Mouse (Mus musculus) large intestine, adult 2 months (tissue): ENCODE results near the gene Mmp14. TPM values are rescaled to one million over a fixed set of nuclear protein-coding genes. Genes with fewer than 3 reads are reported as not detected.

Experiments
- DNase-seq: peaks from one replicate; pipeline ENCODE4 v3.0.0-alpha.2; 2012; ENCODE audit warnings: low read depth, low spot score
- WGBS: fragments of 180-500 bp; shearing (Covaris S2); methylation state at CpG from one replicate; pipeline ENCODE4 v1.1.7; 2018; 5-methylcytosine and 5-hydroxymethylcytosine counted together
- polyA plus RNA-seq: library from polyadenylated mRNA; depleted of rRNA; stranded (reverse); fragments of >200 nt; gene quantifications from 2 replicates; pipeline ENCODE4 v1.2.3, GENCODE M21; 2012; rRNA removed

Mmp14 gene
- polyA plus RNA-seq = 37.7 and 47.3 TPM in 2 replicates

GRCm38 (mm10) chr14:54431334-54432077 lies at the start of gene Mmp14:
TSS of gene Mmp14 (plus strand) at chr14:54431612.
- no peak for DNase-seq
- WGBS = 3% methylated on average over 49 of the region's 49 CpGs

DNA sequence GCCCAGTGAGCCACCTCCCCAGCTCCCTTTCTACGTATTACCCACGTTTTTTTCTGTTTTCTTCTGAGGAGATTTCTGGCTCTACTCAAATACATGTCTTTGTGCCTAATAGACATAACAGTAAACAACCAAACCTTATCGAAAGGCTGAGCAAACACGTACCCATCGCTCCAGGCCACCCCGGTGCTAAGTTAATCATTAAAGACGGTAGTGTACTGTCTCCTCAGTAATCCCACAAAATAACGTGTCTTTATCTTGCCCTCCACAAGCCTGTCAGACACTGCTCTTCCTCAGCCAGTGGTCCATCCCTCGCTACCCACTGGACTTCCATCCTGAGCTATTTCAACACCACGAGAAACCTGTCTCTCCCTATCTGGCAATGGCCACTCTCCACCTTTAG lies 49.6 kb upstream of the Mmp14 start:
- DNase-seq = no peak
- 35% methylated on average over 10 of the region's 10 CpGs for WGBS

DNA sequence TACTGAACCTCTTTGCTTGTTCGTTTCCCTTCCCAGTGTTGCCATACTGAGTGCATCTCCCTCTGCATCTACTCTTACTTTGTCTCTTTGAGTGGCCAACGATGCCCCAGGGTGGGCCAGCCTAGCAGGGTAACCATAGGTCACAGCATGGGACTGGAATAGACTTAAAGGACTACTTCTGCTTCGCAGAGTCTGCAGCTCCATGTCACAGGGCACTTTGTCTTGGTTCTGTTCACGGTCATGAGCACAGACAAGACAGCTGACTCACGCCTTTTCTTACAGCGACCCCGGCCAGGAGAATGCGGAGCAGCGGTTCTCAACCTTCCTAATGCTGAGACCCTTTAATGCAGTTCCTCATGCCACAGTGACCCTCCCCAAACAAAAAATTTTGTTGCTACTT lies 48.8 kb upstream of the Mmp14 start:
- DNase-seq = no peak
- WGBS = 61% methylated on average over 9 of the region's 9 CpGs

DNA sequence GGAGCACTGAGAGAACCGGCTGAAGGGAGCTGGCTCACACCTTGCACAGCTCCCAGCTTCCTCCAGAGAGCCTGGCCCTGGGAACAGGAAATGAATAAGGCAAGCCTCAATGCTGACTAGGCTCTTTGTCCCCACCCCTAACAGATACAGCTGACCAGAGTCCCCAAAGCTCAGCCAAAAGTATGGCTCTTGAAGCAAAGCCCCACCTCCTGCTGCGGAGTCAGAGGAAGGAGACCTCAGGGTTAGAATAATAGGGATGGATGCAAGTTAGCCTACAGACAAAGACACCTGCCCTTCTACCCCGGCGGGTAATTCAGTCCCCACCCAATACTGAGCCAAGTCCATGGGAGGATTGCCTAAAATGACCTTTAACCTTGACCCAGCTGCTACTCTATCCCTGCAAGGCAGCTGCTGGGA lies 48.0 kb upstream of the Mmp14 start:
- DNase-seq = no peak
- 15% methylated on average over 4 of the region's 4 CpGs for whole genome bisulfite sequencing

- 89% methylated on average over 8 of the region's 8 CpGs for WGBS
- DNase-seq = no peak
Observed at GRCm38 (mm10) chr14:54384396-54384795, 47.0 kb upstream of the Mmp14 start.

GRCm38 (mm10) chr14:54385968-54386618 lies 45.3 kb upstream of the Mmp14 start:
- no peak for DNase-seq
- WGBS = 46% methylated on average over 7 of the region's 7 CpGs

GRCm38 (mm10) chr14:54387546-54387945 lies 43.9 kb upstream of the Mmp14 start:
- DNase-seq = no peak
- WGBS = 75% methylated on average over 6 of the region's 6 CpGs

- no peak for DNase-seq
- 38% methylated on average over 6 of the region's 6 CpGs for WGBS
Observed at GRCm38 (mm10) chr14:54390843-54391242, 40.6 kb upstream of the Mmp14 start.

DNA sequence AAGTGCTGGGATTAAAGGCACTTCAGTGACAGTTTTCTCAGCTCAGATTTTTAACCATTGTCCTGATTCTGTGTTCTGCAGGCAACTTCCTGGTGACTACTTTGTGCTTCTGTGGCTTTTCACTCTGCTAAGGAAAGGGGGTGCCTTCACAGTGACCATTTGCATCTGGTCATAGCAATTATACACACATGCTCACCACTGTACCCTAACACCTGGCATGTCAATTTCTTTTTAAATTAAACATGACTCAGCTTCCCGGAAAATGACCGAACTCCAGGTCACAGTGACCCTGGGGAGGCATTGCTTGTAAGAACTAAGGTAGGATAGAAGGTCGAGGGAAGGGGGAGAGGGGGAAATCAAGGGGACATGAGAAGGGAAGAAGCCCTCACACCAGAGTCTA lies 37.6 kb upstream of the Mmp14 start:
- no peak for DNase-seq
- WGBS = 72% methylated on average over 3 of the region's 3 CpGs

DNA sequence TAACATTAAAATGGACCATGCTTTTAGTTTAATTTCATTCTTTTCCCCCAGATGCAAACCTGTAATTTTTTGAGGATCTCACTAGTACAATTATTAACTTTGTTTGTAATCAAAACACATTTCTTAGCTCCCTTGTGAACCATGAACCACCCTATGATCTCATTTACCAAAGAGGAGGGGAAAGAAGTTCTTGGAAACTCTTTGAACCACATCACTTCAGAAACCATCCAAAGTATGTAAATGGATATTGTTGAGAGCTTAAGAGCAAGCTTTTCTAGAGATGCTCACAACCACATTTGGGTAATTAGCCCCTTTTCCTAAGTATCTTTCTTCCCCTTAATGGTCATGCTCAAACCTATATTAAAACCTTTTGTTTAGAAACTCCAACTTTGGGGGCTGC lies 37.1 kb upstream of the Mmp14 start:
- DNase-seq = no peak

- DNase-seq = no peak
- 51% methylated on average over 7 of the region's 7 CpGs for WGBS
Observed at GRCm38 (mm10) chr14:54396685-54397084, 34.7 kb upstream of the Mmp14 start.

GRCm38 (mm10) chr14:54397872-54398527 lies 33.4 kb upstream of the Mmp14 start:
- 85% methylated on average over 7 of the region's 7 CpGs for WGBS
- no peak for DNase-seq

DNA sequence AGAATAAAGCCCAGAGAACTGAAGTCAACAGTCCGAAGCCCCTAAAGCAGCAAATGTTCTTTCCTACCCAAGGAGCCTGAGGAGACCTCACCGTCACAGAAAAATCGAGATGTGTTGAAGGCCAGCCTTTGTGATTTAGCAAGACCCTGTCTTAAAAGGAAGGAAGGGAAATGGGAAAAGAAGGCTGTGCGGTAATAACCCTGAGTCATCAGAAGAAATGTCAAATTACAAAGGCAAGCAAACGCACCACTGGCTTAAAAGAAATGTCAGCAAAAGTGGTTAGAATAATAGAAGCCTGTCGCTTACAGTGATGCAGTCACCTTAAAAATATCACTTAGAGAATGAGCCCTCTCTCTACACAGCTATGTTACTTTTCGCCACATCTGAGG lies 32.9 kb upstream of the Mmp14 start:
- no peak for DNase-seq
- 64% methylated on average over 7 of the region's 7 CpGs for WGBS

- whole genome bisulfite sequencing = 19% methylated on average over 8 of the region's 8 CpGs
- no peak for DNase-seq
Observed at GRCm38 (mm10) chr14:54398921-54399382, 32.5 kb upstream of the Mmp14 start.

GRCm38 (mm10) chr14:54401723-54402122 lies 29.7 kb upstream of the Mmp14 start:
- no peak for DNase-seq
- WGBS = 26% methylated on average over 3 of the region's 3 CpGs

GRCm38 (mm10) chr14:54408336-54409056 lies 22.9 kb upstream of the Mmp14 start:
- no peak for DNase-seq
- 62% methylated on average over 25 of the region's 25 CpGs for WGBS

- WGBS = 48% methylated on average over 7 of the region's 7 CpGs
Observed at GRCm38 (mm10) chr14:54409057-54409645, 22.3 kb upstream of the Mmp14 start.

GRCm38 (mm10) chr14:54409980-54410810 lies 21.2 kb upstream of the Mmp14 start:
- DNase-seq = no peak
- 19% methylated on average over 17 of the region's 17 CpGs for WGBS

More at GRCm38 (mm10) chr14:54409057-54409645, 22.3 kb upstream of the Mmp14 start:
- no peak for DNase-seq
